Mouse (Mus musculus) limb, embryonic 14.5 days (tissue): ENCODE data around the gene Ppp4r3a. TPM values are rescaled to one million over a fixed set of nuclear protein-coding genes. Genes with fewer than 3 reads are reported as not detected.
"Not testable (repeated sequence)": the region's sequence is repeated elsewhere in the genome, so short reads cannot be mapped to it uniquely, and the experiment has no call there.

Experiments used
- ATAC-seq: fragments of 200-750 bp; cut with Nextera tagmentation; 2 replicates; pipeline ENCODE4 v1.8.0; 2017; ENCODE audit warnings: low read depth, moderate number of reproducible peaks, moderate TSS enrichment; ENCODE audit not compliant: low FRiP score
- DNase-seq: peaks from one replicate; pipeline ENCODE4 v3.0.0-alpha.2; 2015; ENCODE audit warnings: low spot score
- H3K27ac ChIP-seq: fragments of 300-500 bp; sonication (generic); replicated peaks from 2 replicates; pipeline ENCODE4 v1.5.1; 2014; ENCODE audit warnings: low read depth, mild to moderate bottlenecking, low read length, moderate library complexity, mixed read lengths
- H3K27me3 ChIP-seq: fragments of 300-500 bp; sonication (generic); 2 replicates; pipeline ENCODE4 v1.6.1; 2014; ENCODE audit warnings: low read length, mixed read lengths; ENCODE audit not compliant: control insufficient read depth, insufficient read depth
- H3K36me3 ChIP-seq: fragments of 300-500 bp; sonication (generic); 2 replicates; pipeline ENCODE4 v1.6.1; 2014; ENCODE audit warnings: mild to moderate bottlenecking, low read length, moderate library complexity, mixed read lengths; ENCODE audit not compliant: control insufficient read depth, insufficient read depth
- H3K4me1 ChIP-seq: fragments of 300-500 bp; sonication (generic); 2 replicates; pipeline ENCODE4 v1.6.1; 2014; ENCODE audit warnings: antibody characterized with exemption, low read length, mixed read lengths; ENCODE audit not compliant: control insufficient read depth, insufficient read depth
- H3K4me2 ChIP-seq: fragments of 300-500 bp; sonication (generic); replicated peaks from 2 replicates; pipeline ENCODE4 v1.6.1; 2014; ENCODE audit warnings: low read depth, mild to moderate bottlenecking, low read length, moderate library complexity; ENCODE audit not compliant: severe bottlenecking
- H3K4me3 ChIP-seq: fragments of 300-500 bp; sonication (generic); replicated peaks from 2 replicates; pipeline ENCODE4 v1.5.1; 2014; ENCODE audit warnings: low read length
- H3K9ac ChIP-seq: fragments of 300-500 bp; sonication (generic); 2 replicates; pipeline ENCODE4 v1.6.1; 2014; ENCODE audit warnings: mild to moderate bottlenecking, low read depth, low read length, moderate library complexity; ENCODE audit not compliant: severe bottlenecking
- H3K9me3 ChIP-seq: fragments of 300-500 bp; sonication (generic); 2 replicates; pipeline ENCODE4 v1.6.1; 2016; ENCODE audit warnings: low read length; ENCODE audit not compliant: control insufficient read depth
- POLR2A ChIP-seq: fragments of 200-500 bp; IDR thresholded peaks from 2 replicates; pipeline ENCODE4 v1.8.0; 2012; ENCODE audit warnings: inconsistent platforms, mild to moderate bottlenecking, moderate library complexity, borderline replicate concordance; ENCODE audit not compliant: insufficient read depth, insufficient read length; ENCODE audit errors: extremely low read depth
- WGBS: fragments of 180-500 bp; shearing (Covaris S2); extraction: QIAGEN DNeasy Blood & Tissue Kit; methylation state at CpG from one replicate; pipeline ENCODE4 v1.1.7; 2014; 5-methylcytosine and 5-hydroxymethylcytosine counted together
- polyA plus RNA-seq, 2 experiments: library from polyadenylated mRNA; depleted of rRNA in 1 of 2; stranded (reverse) in 1 of 2; unstranded in 1 of 2; fragments of >200 nt; fragmentation: Nextera tagmentation in 1 of 2; extraction: Ambion mirVana in 1 of 2; gene quantifications; 2 replicates each; pipeline versions ENCODE4 v1.2.1 to v1.2.3; 2012 to 2014

The Ppp4r3a gene
- polyA plus RNA-seq, 2 experiments, result 40.3 to 44.9 TPM

DNA sequence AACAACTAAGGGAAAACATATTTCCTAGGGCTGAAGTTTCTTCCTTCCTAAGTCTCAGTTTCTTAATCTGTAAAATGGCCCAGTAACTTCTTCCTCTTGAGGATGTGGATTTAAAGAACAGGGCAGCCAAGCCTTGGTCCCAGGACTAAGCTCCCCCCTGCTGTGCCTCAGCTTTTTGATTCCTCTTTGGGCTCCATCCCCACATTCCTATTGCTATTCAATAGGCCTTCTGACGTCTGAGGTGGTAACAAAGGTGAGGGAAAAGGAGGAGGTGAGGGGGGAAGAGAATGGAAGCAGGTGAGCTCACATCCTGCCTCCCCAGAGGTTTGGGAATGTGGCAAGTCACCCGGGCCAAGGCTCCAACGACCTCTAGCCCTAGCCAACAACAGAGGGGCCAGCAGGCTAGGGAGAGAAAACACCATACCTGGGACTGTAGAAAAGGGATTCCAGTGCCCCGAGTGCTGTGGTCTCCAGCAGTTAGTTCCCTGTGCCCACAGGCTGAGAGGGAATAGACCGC lies 67.0 kb downstream of the Ppp4r3a start:
- ATAC-seq (no peak), DNase-seq (no peak)
- Histone ChIP-seq H3K27me3 (no peaks in the 10 kb centered on the region), H3K4me3 (no peak overlapping the region), H3K4me1 (peaks cover 29% of the 10 kb centered on the region), H3K36me3 (no peaks in the 10 kb centered on the region), H3K27ac (no peak overlapping the region), H3K9me3 (no peaks in the 10 kb centered on the region), H3K9ac (no peak overlapping the region), H3K4me2 (no peak overlapping the region)
- TF ChIP-seq POLR2A, result no peak
- WGBS, result 42% methylated on average over 5 of the region's 5 CpGs

DNA sequence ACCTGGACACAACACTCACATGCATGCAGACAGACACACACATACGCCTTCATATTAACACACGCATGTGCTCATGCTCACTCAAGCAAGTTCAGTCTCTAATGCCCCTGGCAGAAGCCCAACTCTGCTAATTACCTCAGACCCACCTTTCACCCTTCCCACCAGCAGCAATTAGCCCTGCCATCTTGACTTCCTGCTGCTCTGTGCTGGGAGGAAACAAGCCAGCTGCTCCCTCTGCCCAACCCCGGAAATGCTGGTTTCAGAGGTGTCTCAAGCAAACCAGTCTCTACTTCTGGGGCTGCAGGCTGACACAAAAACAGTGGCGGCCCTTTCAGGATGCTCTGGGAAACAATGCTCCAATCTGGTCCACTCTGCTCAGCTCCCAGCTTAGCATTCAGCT lies 67.6 kb downstream of the Ppp4r3a start:
- WGBS, result 55% methylated on average over 4 of the region's 4 CpGs
- ATAC-seq (no peak), DNase-seq (no peak)
- no peaks in the 10 kb centered on the region for H3K36me3 ChIP-seq
- TF ChIP-seq POLR2A, result no peak
- H3K27me3 ChIP-seq, result no peaks in the 10 kb centered on the region
- H3K9ac ChIP-seq, result no peak overlapping the region
- H3K4me1 ChIP-seq, result peaks cover 29% of the 10 kb centered on the region
- H3K9me3 ChIP-seq, result no peaks in the 10 kb centered on the region
- no peak overlapping the region for H3K4me3 ChIP-seq
- no peak overlapping the region for H3K4me2 ChIP-seq
- H3K27ac ChIP-seq, result no peak overlapping the region

DNA sequence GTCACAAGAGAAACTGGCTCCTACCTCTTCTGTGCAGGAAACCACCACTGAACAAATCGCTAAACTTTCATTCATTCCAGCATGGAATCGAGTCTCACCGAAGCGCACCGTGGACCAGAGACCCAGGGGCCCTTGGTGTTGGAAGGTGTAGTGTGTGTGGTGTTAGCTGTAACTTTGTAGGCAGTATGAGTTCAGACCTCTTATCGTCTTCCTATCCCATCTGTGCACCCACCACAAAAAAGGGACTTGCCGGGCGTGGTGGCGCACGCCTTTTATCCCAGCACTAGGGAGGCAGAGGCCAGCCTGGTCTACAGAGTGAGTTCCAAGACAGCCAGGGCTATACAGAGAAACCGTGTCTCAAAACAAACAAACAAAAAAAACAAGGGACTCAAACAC lies 68.3 kb downstream of the Ppp4r3a start:
- DNase-seq (no peak), ATAC-seq (no peak)
- Histone ChIP-seq H3K9ac (no peak overlapping the region), H3K9me3 (no peaks in the 10 kb centered on the region), H3K36me3 (no peaks in the 10 kb centered on the region), H3K4me1 (peaks cover 27% of the 10 kb centered on the region), H3K4me2 (no peak overlapping the region), H3K4me3 (no peak overlapping the region), H3K27me3 (no peaks in the 10 kb centered on the region), H3K27ac (no peak overlapping the region)
- no peak for TF ChIP-seq POLR2A
- WGBS, result 89% methylated on average over 11 of the region's 11 CpGs

DNA sequence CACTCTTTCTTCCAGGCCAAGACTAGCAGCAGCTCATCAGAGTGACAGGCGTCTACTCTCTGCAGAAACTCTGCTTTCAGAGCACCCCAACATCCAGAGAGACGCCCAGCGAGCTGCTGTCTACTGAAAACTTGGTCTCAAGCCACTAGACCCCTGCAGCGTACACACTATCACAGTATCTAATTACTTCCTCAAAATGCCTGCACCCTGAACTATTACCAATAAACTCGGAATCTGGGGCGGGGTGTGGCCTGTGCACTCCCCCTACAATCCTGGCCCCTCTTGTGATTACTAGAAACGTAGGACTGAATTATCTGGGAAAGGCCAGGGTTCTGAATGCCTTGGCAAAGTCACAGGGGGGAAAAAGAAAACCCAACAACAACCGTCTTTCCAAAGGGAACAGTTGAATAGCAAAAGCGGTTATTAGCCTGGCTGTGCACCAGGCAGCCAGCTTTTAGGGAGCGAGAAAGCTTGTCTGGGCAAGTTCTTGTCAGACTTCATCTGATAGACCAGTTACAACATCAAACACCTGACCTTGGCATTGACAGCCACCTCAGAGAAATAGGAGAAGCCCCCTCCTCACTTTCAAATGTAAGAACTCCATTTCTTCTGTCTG lies 68.8 kb downstream of the Ppp4r3a start:
- H3K27me3 ChIP-seq, result no peaks in the 10 kb centered on the region
- no peaks in the 10 kb centered on the region for H3K36me3 ChIP-seq
- ATAC-seq (no peak), DNase-seq (no peak)
- peaks cover 25% of the 10 kb centered on the region for H3K4me1 ChIP-seq
- H3K4me3 ChIP-seq, result no peak overlapping the region
- no peaks in the 10 kb centered on the region for H3K9me3 ChIP-seq
- 46% methylated on average over 10 of the region's 10 CpGs for WGBS
- no peak overlapping the region for H3K27ac ChIP-seq
- H3K4me2 ChIP-seq, result no peak overlapping the region
- no peak overlapping the region for H3K9ac ChIP-seq
- TF ChIP-seq POLR2A, result no peak

DNA sequence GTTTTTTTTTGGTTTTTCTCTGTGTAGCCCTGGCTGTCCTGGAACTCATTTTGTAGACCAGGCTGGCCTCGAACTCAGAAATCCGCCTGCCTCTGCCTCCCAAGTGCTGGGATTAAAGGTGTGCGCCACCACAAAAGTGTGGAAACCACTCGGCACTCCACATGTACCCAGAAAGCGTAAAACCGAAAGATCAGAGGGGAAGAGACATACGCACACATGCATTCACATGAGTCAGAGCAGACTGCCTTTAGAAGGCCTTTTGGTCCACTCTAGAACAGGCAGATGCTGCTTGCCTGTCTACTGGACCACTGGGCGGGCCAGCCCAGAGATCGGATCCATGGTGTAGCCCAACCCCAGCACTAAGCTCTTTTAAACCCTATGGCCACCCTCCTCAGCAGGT lies 69.8 kb downstream of the Ppp4r3a start:
- 94% methylated on average over 9 of the region's 9 CpGs for WGBS
- H3K4me2 ChIP-seq, H3K27ac ChIP-seq, H3K4me3 ChIP-seq, H3K9me3 ChIP-seq, DNase-seq, ATAC-seq, H3K27me3 ChIP-seq, H3K36me3 ChIP-seq, H3K9ac ChIP-seq: not testable (repeated sequence)
- H3K4me1 ChIP-seq, result peaks cover 25% of the 10 kb centered on the region
